ENCODE assay signal across 9 mouse cellular contexts in genomic region chr2:70567682-70568077, GRCm38 (mm10). TPM values are rescaled to one million over a fixed set of nuclear protein-coding genes. Genes with fewer than 3 reads are reported as not detected.
DNase-seq lines count a peak whose midpoint lies in the region; ATAC-seq and TF ChIP-seq lines count a peak whose summit lies in the region.
"Had no signal": no experiment of that assay in that cellular context is flagged by ENCODE, and none has a peak within 500 bp of the region (broad histone marks: within the 10 kb centered on the region; RNA-seq: fewer than 3 reads in every experiment).

No protein-coding gene starts in this region.

- no peak for DNase-seq in heart, postnatal 14 days
- no peak for DNase-seq in left cerebral cortex, adult 9 months (ENCODE audit: low spot score in 2 of 2)
- DNase-seq in left cerebral cortex, adult 18-20 months (ENCODE audit: low spot score in 2 of 2): no peak
- DNase-seq in adrenal gland, postnatal 36 days: no peak

- no peaks in the 10 kb centered on the region for H3K36me3 ChIP-seq in heart, embryonic 12.5 days
- no peaks in the 10 kb centered on the region for H3K36me3 ChIP-seq in ES-Bruce4 (ENCODE audit: control insufficient read depth, insufficient read depth, low read length, poor library complexity, severe bottlenecking)
- no peaks in the 10 kb centered on the region for H3K36me3 ChIP-seq in hindbrain, embryonic 12.5 days
- no peaks in the 10 kb centered on the region for H3K36me3 ChIP-seq in midbrain, embryonic 12.5 days

- ATAC-seq in heart, embryonic 12.5 days (ENCODE audit: insufficient number of reproducible peaks, low FRiP score): no peak
- ATAC-seq in hindbrain, embryonic 12.5 days (ENCODE audit: low FRiP score): no peak
- ATAC-seq in midbrain, embryonic 12.5 days (ENCODE audit: low FRiP score, low read depth): peak; percentile 28; the same call in 1 of the 2 replicates

- no peak for TF ChIP-seq POLR2A in ES-Bruce4 (IDR thresholded peaks at IDR 0.05; ENCODE audit: insufficient read depth, low read length)

- WGBS in heart, embryonic 12.5 days: 1% methylated on average over 12 of the region's 12 CpGs
- under 1% methylated on average over 12 of the region's 12 CpGs for WGBS in hindbrain, embryonic 12.5 days
- under 1% methylated on average over 12 of the region's 12 CpGs for WGBS in midbrain, embryonic 12.5 days

- H3K27ac ChIP-seq in heart, embryonic 12.5 days (ENCODE audit: poor library complexity, severe bottlenecking): no peak overlapping the region
- no peak overlapping the region for H3K27ac ChIP-seq in ES-Bruce4 (ENCODE audit: insufficient read depth, low read length)
- peak overlapping the region; percentile 89 for H3K27ac ChIP-seq in hindbrain, embryonic 12.5 days
- peak overlapping the region; percentile 77 for H3K27ac ChIP-seq in midbrain, embryonic 12.5 days (replicated peaks)

- H3K9ac ChIP-seq in heart, embryonic 12.5 days: peak overlapping the region; percentile 60; the same call in 1 of the 2 replicates
- no peak overlapping the region for H3K9ac ChIP-seq in ES-Bruce4 (ENCODE audit: low read depth, poor library complexity, severe bottlenecking)
- peak overlapping the region; percentile 71 for H3K9ac ChIP-seq in hindbrain, embryonic 12.5 days
- H3K9ac ChIP-seq in midbrain, embryonic 12.5 days (replicated peaks): peak overlapping the region; percentile 43

- H3K9me3 ChIP-seq in heart, embryonic 12.5 days (replicated peaks): no peaks in the 10 kb centered on the region
- H3K9me3 ChIP-seq in ES-Bruce4 (replicated peaks; ENCODE audit: control insufficient read depth, insufficient read depth, low read length, poor library complexity, severe bottlenecking): no peaks in the 10 kb centered on the region
- no peaks in the 10 kb centered on the region for H3K9me3 ChIP-seq in hindbrain, embryonic 12.5 days (replicated peaks)
- no peaks in the 10 kb centered on the region for H3K9me3 ChIP-seq in midbrain, embryonic 12.5 days

- H3K27me3 ChIP-seq in heart, embryonic 12.5 days (replicated peaks): peaks cover 91% of the 10 kb centered on the region
- peaks cover 16% of the 10 kb centered on the region for H3K27me3 ChIP-seq in ES-Bruce4 (ENCODE audit: control insufficient read depth, insufficient read depth, low read length, poor library complexity, severe bottlenecking)
- peaks cover 99% of the 10 kb centered on the region for H3K27me3 ChIP-seq in hindbrain, embryonic 12.5 days
- peaks cover 98% of the 10 kb centered on the region for H3K27me3 ChIP-seq in midbrain, embryonic 12.5 days

- peak overlapping the region; percentile 53 for H3K4me3 ChIP-seq in heart, embryonic 12.5 days
- peak overlapping the region; percentile 6; the same call in 1 of the 2 replicates for H3K4me3 ChIP-seq in ES-Bruce4 (ENCODE audit: low read depth, low read length)
- H3K4me3 ChIP-seq in hindbrain, embryonic 12.5 days: peak overlapping the region; percentile 46
- H3K4me3 ChIP-seq in midbrain, embryonic 12.5 days: peak overlapping the region; percentile 44

- H3K4me1 ChIP-seq in heart, embryonic 12.5 days (replicated peaks): peaks cover 57% of the 10 kb centered on the region
- H3K4me1 ChIP-seq in ES-Bruce4 (ENCODE audit: control insufficient read depth, insufficient read depth, low read length): peaks cover 2% of the 10 kb centered on the region
- H3K4me1 ChIP-seq in hindbrain, embryonic 12.5 days: peaks cover 59% of the 10 kb centered on the region
- H3K4me1 ChIP-seq in midbrain, embryonic 12.5 days: peaks cover 59% of the 10 kb centered on the region

- no peak for TF ChIP-seq EP300 in ES-Bruce4 (IDR thresholded peaks at IDR 0.05; ENCODE audit: insufficient read depth, low read depth, low read length)

- intact Hi-C loops in heart, postnatal 14 days (cut with DNase I): loop anchor here (10.0 kb wide), 1 partner anchor 313 kb away; no protein-coding TSS in a partner anchor

- no peak for TF ChIP-seq CTCF in ES-Bruce4 (IDR thresholded peaks at IDR 0.05; ENCODE audit: low read depth, low read length)

- peak overlapping the region; percentile 95 for H3K4me2 ChIP-seq in heart, embryonic 12.5 days
- peak overlapping the region; percentile 55 for H3K4me2 ChIP-seq in hindbrain, embryonic 12.5 days (replicated peaks)
- H3K4me2 ChIP-seq in midbrain, embryonic 12.5 days (replicated peaks): peak overlapping the region; percentile 56

RNA-seq across cellular contexts. Expression of gene Gad1, which starts 14.8 kb away (rescaled TPM):
- 0.22 and 0.33 TPM in 2 replicates for polyA plus RNA-seq in heart, embryonic 12.5 days (2016; fragmentation: Nextera tagmentation; extraction: Ambion mirVana)
- under 1 TPM; 0.43 to 0.51 TPM for total RNA-seq in heart, postnatal 14 days (2021)
- polyA plus RNA-seq in ES-Bruce4 (2011; ENCODE audit: insufficient read depth, insufficient read length, low read depth, missing spikeins): 4.5 and 7.2 TPM in 2 replicates
- 24.4 and 24.9 TPM in 2 replicates for polyA plus RNA-seq in hindbrain, embryonic 12.5 days (2016; fragmentation: Nextera tagmentation; extraction: Ambion mirVana)
- 26.5 and 27.0 TPM in 2 replicates for polyA plus RNA-seq in midbrain, embryonic 12.5 days (2016; fragmentation: Nextera tagmentation; extraction: Ambion mirVana)
- 100 to 1,000 TPM; 368 to 442 TPM for total RNA-seq in left cerebral cortex, adult 18-20 months (2021)
- total RNA-seq in adrenal gland, postnatal 36 days (2021): 1 to 10 TPM; 3.0 to 3.5 TPM
- polyA plus RNA-seq: C2C12 had no signal

RNA-seq across cellular contexts. Expression of gene Erich2, which starts 59.1 kb away (rescaled TPM):
- 0.36 and 0.64 TPM in 2 replicates for polyA plus RNA-seq in heart, embryonic 12.5 days (2016; fragmentation: Nextera tagmentation; extraction: Ambion mirVana)
- under 1 TPM; 0.14 to 0.17 TPM for total RNA-seq in heart, postnatal 14 days (2021)
- 0.79 and 2.6 TPM in 2 replicates for polyA plus RNA-seq in ES-Bruce4 (2011; ENCODE audit: insufficient read depth, insufficient read length, low read depth, missing spikeins)
- polyA plus RNA-seq in hindbrain, embryonic 12.5 days (2016; fragmentation: Nextera tagmentation; extraction: Ambion mirVana): 2.6 and 3.4 TPM in 2 replicates
- 2.6 and 3.0 TPM in 2 replicates for polyA plus RNA-seq in midbrain, embryonic 12.5 days (2016; fragmentation: Nextera tagmentation; extraction: Ambion mirVana)
- under 1 TPM; 0.61 to 0.91 TPM for total RNA-seq in left cerebral cortex, adult 18-20 months (2021)
- total RNA-seq in adrenal gland, postnatal 36 days (2021): under 1 TPM in 1 of 2 experiments, not detected in 1; 0.26 TPM

Comparison
In these comparisons a context has a peak if more than half of its experiments do, and no peak if none do; other contexts are left out.
1. H3K27ac ChIP-seq: peak in hindbrain, embryonic 12.5 days (single experiment) and midbrain, embryonic 12.5 days (single experiment); none in heart, embryonic 12.5 days (single experiment) and ES-Bruce4 (single experiment).
2. Peak in every context shown above with its lines, with median percentiles within 50 percentile points of each other: H3K4me2 ChIP-seq and H3K4me3 ChIP-seq.